Mouse (Mus musculus): Measurements from ENCODE around the gene Ebf1. TPM values are rescaled to one million over a fixed set of nuclear protein-coding genes. Genes with fewer than 3 reads are reported as not detected.

Ebf1 gene
- total and polyA plus RNA-seq, 3 experiments, result 0.04 TPM; not detected in 2

GRCm38 (mm10) chr11:44573396-44573795 is 43.7 kb upstream of the Ebf1 start:
- TF ChIP-seq CHD1 (IDR thresholded peaks at IDR 0.05; ENCODE audit: low read depth, low read length) (no peak), MYC (IDR thresholded peaks at IDR 0.05; ENCODE audit: low read depth, low read length) (no peak), HCFC1 (IDR thresholded peaks at IDR 0.05; ENCODE audit: low read depth, low read length) (no peak), MAZ (IDR thresholded peaks at IDR 0.05; ENCODE audit: low read depth, low read length) (no peak), MYB (IDR thresholded peaks at IDR 0.05; ENCODE audit: low read depth, low read length) (no peak), ZMIZ1 (IDR thresholded peaks at IDR 0.05; ENCODE audit: low read depth, low read length) (no peak), CTCF (IDR thresholded peaks at IDR 0.05 in 2 of 3, conservative IDR thresholded peaks at IDR 0.05 in 1 of 3; ENCODE audit: control insufficient read depth in 1 of 3, insufficient read depth in 1 of 3, low read depth in 2 of 3, low read length in 3 of 3, poor library complexity in 1 of 3, severe bottlenecking in 1 of 3) (no peak), MEF2A (IDR thresholded peaks at IDR 0.05; ENCODE audit: extremely low read depth, insufficient replicate concordance, low read depth, low read length, poor library complexity, severe bottlenecking) (no peak), GABPA (IDR thresholded peaks at IDR 0.05; ENCODE audit: low read depth, low read length) (no peak), NELFE (IDR thresholded peaks at IDR 0.05; ENCODE audit: low read depth, low read length) (no peak), ETS1 (IDR thresholded peaks at IDR 0.05; ENCODE audit: low read depth, low read length) (no peak), MAX (IDR thresholded peaks at IDR 0.05; ENCODE audit: low read length) (no peak), CHD2 (IDR thresholded peaks at IDR 0.05; ENCODE audit: low read length) (no peak), MAFK (IDR thresholded peaks at IDR 0.05; ENCODE audit: borderline replicate concordance, low read depth, low read length) (no peak), UBTF (IDR thresholded peaks at IDR 0.05; ENCODE audit: borderline replicate concordance, insufficient read depth, low read depth, low read length) (no peak), POLR2A (IDR thresholded peaks at IDR 0.05; ENCODE audit: control insufficient read depth in 1 of 2, insufficient read depth in 1 of 2, low read depth in 1 of 2, low read length in 2 of 2, poor library complexity in 1 of 2) (no peak), ZC3H11A (IDR thresholded peaks at IDR 0.05; ENCODE audit: low read depth, low read length) (no peak), SIN3A (IDR thresholded peaks at IDR 0.05; ENCODE audit: low read length) (no peak), ZNF384 (IDR thresholded peaks at IDR 0.05; ENCODE audit: low read depth, low read length) (no peak), USF1 (IDR thresholded peaks at IDR 0.05; ENCODE audit: low read depth, low read length) (no peak)

GRCm38 (mm10) chr11:44574391-44574790 is 42.7 kb upstream of the Ebf1 start:
- H3K79me2 ChIP-seq (ENCODE audit: control insufficient read depth, insufficient read depth, low read length, poor library complexity), result no peaks in the 10 kb centered on the region
- no peaks in the 10 kb centered on the region for H3K4me1 ChIP-seq (ENCODE audit: control insufficient read depth in 1 of 2, insufficient read depth in 2 of 2, low read length in 2 of 2)
- no peak for DNase-seq (ENCODE audit: low read depth, low spot score)
- no peak overlapping the region for H3K27ac ChIP-seq (ENCODE audit: control insufficient read depth, low read depth, low read length)
- TF ChIP-seq USF1 (IDR thresholded peaks at IDR 0.05; ENCODE audit: low read depth, low read length), result no peak
- TF ChIP-seq NELFE (IDR thresholded peaks at IDR 0.05; ENCODE audit: low read depth, low read length), result no peak
- no peak for TF ChIP-seq ZC3H11A (IDR thresholded peaks at IDR 0.05; ENCODE audit: low read depth, low read length)
- no peak for TF ChIP-seq SIN3A (IDR thresholded peaks at IDR 0.05; ENCODE audit: low read length)
- TF ChIP-seq RCOR1 (IDR thresholded peaks at IDR 0.05; ENCODE audit: low read depth, low read length), result no peak
- TF ChIP-seq KAT2A (conservative IDR thresholded peaks at IDR 0.05; ENCODE audit: low read depth, low read length), result no peak
- TF ChIP-seq ELF1 (IDR thresholded peaks at IDR 0.05; ENCODE audit: low read depth, low read length), result no peak
- TF ChIP-seq POLR2A (IDR thresholded peaks at IDR 0.05; ENCODE audit: control insufficient read depth in 1 of 2, insufficient read depth in 1 of 2, low read depth in 1 of 2, low read length in 2 of 2, poor library complexity in 1 of 2), result no peak
- no peak for TF ChIP-seq ETS1 (IDR thresholded peaks at IDR 0.05; ENCODE audit: low read depth, low read length)
- no peak overlapping the region for H3K4me3 ChIP-seq (ENCODE audit: control insufficient read depth in 1 of 2, insufficient read depth in 1 of 2, low read depth in 2 of 2, low read length in 2 of 2)
- no peaks in the 10 kb centered on the region; a peak in 1 of 4 replicates for H3K27me3 ChIP-seq (ENCODE audit: control insufficient read depth in 1 of 2, insufficient read depth in 2 of 2, low read length in 2 of 2)
- H3K9me3 ChIP-seq (replicated peaks; ENCODE audit: insufficient read depth, low read length), result no peaks in the 10 kb centered on the region
- no peak overlapping the region for H3K9ac ChIP-seq (ENCODE audit: control insufficient read depth, low read depth, low read length, poor library complexity, severe bottlenecking)
- H3K36me3 ChIP-seq (ENCODE audit: control insufficient read depth in 1 of 2, insufficient read depth in 2 of 2, low read length in 2 of 2), result no peaks in the 10 kb centered on the region

More at GRCm38 (mm10) chr11:44573396-44573795, 43.7 kb upstream of the Ebf1 start:
- Histone ChIP-seq H3K9me3 (replicated peaks; ENCODE audit: insufficient read depth, low read length) (no peaks in the 10 kb centered on the region), H3K36me3 (ENCODE audit: control insufficient read depth in 1 of 2, insufficient read depth in 2 of 2, low read length in 2 of 2) (no peaks in the 10 kb centered on the region), H3K79me2 (ENCODE audit: control insufficient read depth, insufficient read depth, low read length, poor library complexity) (no peaks in the 10 kb centered on the region), H3K9ac (ENCODE audit: control insufficient read depth, low read depth, low read length, poor library complexity, severe bottlenecking) (no peak overlapping the region), H3K4me1 (ENCODE audit: control insufficient read depth in 1 of 2, insufficient read depth in 2 of 2, low read length in 2 of 2) (no peaks in the 10 kb centered on the region), H3K27me3 (ENCODE audit: control insufficient read depth in 1 of 2, insufficient read depth in 2 of 2, low read length in 2 of 2) (no peaks in the 10 kb centered on the region; a peak in 1 of 4 replicates), H3K4me3 (ENCODE audit: control insufficient read depth in 1 of 2, insufficient read depth in 1 of 2, low read depth in 2 of 2, low read length in 2 of 2) (no peak overlapping the region), H3K27ac (ENCODE audit: control insufficient read depth, low read depth, low read length) (no peak overlapping the region)
- no peak for DNase-seq (ENCODE audit: low read depth, low spot score)

All from MEL (cell line).